Mouse (Mus musculus): ENCODE measurements around the gene Pip4k2c. TPM values are rescaled to one million over a fixed set of nuclear protein-coding genes. Genes with fewer than 3 reads are reported as not detected.

The Pip4k2c gene
- polyA plus RNA-seq, 1 experiment, result 16.2 TPM

GRCm38 (mm10) chr10:127225213-127225612 lies 13.8 kb upstream of the Pip4k2c start:
- Histone ChIP-seq H3K27me3 (ENCODE audit: control insufficient read depth, insufficient read depth, low read length) (no peaks in the 10 kb centered on the region), H3K4me1 (ENCODE audit: control insufficient read depth, insufficient read depth, low read length) (peaks cover 5% of the 10 kb centered on the region), H3K4me3 (ENCODE audit: control insufficient read depth, low read depth, low read length) (no peak overlapping the region), H3K36me3 (ENCODE audit: control insufficient read depth, insufficient read depth, low read length) (no peaks in the 10 kb centered on the region), H3K27ac (ENCODE audit: control insufficient read depth, insufficient read depth, low read depth, low read length) (no peak overlapping the region)
- TF ChIP-seq CTCF (IDR thresholded peaks at IDR 0.05; ENCODE audit: control insufficient read depth, insufficient read depth, insufficient replicate concordance, low read depth, low read length) (no peak), POLR2A (IDR thresholded peaks at IDR 0.05; ENCODE audit: control insufficient read depth, low read depth, low read length) (no peak)

GRCm38 (mm10) chr10:127218339-127218738 lies 7.0 kb upstream of the Pip4k2c start:
- Histone ChIP-seq H3K27ac (ENCODE audit: control insufficient read depth, insufficient read depth, low read depth, low read length) (no peak overlapping the region), H3K4me1 (ENCODE audit: control insufficient read depth, insufficient read depth, low read length) (no peaks in the 10 kb centered on the region), H3K4me3 (ENCODE audit: control insufficient read depth, low read depth, low read length) (no peak overlapping the region), H3K27me3 (ENCODE audit: control insufficient read depth, insufficient read depth, low read length) (no peaks in the 10 kb centered on the region), H3K36me3 (ENCODE audit: control insufficient read depth, insufficient read depth, low read length) (no peaks in the 10 kb centered on the region)
- no peak for TF ChIP-seq CTCF (IDR thresholded peaks at IDR 0.05; ENCODE audit: control insufficient read depth, insufficient read depth, insufficient replicate concordance, low read depth, low read length)
- no peak for TF ChIP-seq POLR2A (IDR thresholded peaks at IDR 0.05; ENCODE audit: control insufficient read depth, low read depth, low read length)

GRCm38 (mm10) chr10:127217177-127217576 lies 5.8 kb upstream of the Pip4k2c start:
- Histone ChIP-seq H3K27ac (ENCODE audit: control insufficient read depth, insufficient read depth, low read depth, low read length) (no peak overlapping the region), H3K36me3 (ENCODE audit: control insufficient read depth, insufficient read depth, low read length) (no peaks in the 10 kb centered on the region), H3K27me3 (ENCODE audit: control insufficient read depth, insufficient read depth, low read length) (no peaks in the 10 kb centered on the region), H3K4me3 (ENCODE audit: control insufficient read depth, low read depth, low read length) (no peak overlapping the region), H3K4me1 (ENCODE audit: control insufficient read depth, insufficient read depth, low read length) (no peaks in the 10 kb centered on the region)
- TF ChIP-seq CTCF (IDR thresholded peaks at IDR 0.05; ENCODE audit: control insufficient read depth, insufficient read depth, insufficient replicate concordance, low read depth, low read length), result no peak
- no peak for TF ChIP-seq POLR2A (IDR thresholded peaks at IDR 0.05; ENCODE audit: control insufficient read depth, low read depth, low read length)

GRCm38 (mm10) chr10:127216456-127216855 lies 5.1 kb upstream of the Pip4k2c start:
- TF ChIP-seq CTCF (IDR thresholded peaks at IDR 0.05; ENCODE audit: control insufficient read depth, insufficient read depth, insufficient replicate concordance, low read depth, low read length) (no peak), POLR2A (IDR thresholded peaks at IDR 0.05; ENCODE audit: control insufficient read depth, low read depth, low read length) (no peak)
- H3K36me3 ChIP-seq (ENCODE audit: control insufficient read depth, insufficient read depth, low read length), result no peaks in the 10 kb centered on the region
- no peaks in the 10 kb centered on the region; the same call in 1 of the 2 replicates for H3K4me1 ChIP-seq (ENCODE audit: control insufficient read depth, insufficient read depth, low read length)

GRCm38 (mm10) chr10:127214422-127214803 lies 3.0 kb upstream of the Pip4k2c start:
- TF ChIP-seq POLR2A (IDR thresholded peaks at IDR 0.05; ENCODE audit: control insufficient read depth, low read depth, low read length) (no peak), CTCF (IDR thresholded peaks at IDR 0.05; ENCODE audit: control insufficient read depth, insufficient read depth, insufficient replicate concordance, low read depth, low read length) (no peak)
- Histone ChIP-seq H3K27me3 (ENCODE audit: control insufficient read depth, insufficient read depth, low read length) (no peaks in the 10 kb centered on the region), H3K36me3 (ENCODE audit: control insufficient read depth, insufficient read depth, low read length) (no peaks in the 10 kb centered on the region), H3K4me1 (ENCODE audit: control insufficient read depth, insufficient read depth, low read length) (peaks cover 6% of the 10 kb centered on the region), H3K4me3 (ENCODE audit: control insufficient read depth, low read depth, low read length) (no peak overlapping the region), H3K27ac (ENCODE audit: control insufficient read depth, insufficient read depth, low read depth, low read length) (no peak overlapping the region)

More at GRCm38 (mm10) chr10:127216456-127216855, 5.1 kb upstream of the Pip4k2c start:
- Histone ChIP-seq H3K4me3 (ENCODE audit: control insufficient read depth, low read depth, low read length) (no peak overlapping the region), H3K27me3 (ENCODE audit: control insufficient read depth, insufficient read depth, low read length) (no peaks in the 10 kb centered on the region), H3K27ac (ENCODE audit: control insufficient read depth, insufficient read depth, low read depth, low read length) (no peak overlapping the region)

GRCm38 (mm10) chr10:127213704-127214421 lies 2.5 kb upstream of the Pip4k2c start:
- Histone ChIP-seq H3K27me3 (ENCODE audit: control insufficient read depth, insufficient read depth, low read length) (no peaks in the 10 kb centered on the region), H3K4me1 (ENCODE audit: control insufficient read depth, insufficient read depth, low read length) (peaks cover 6% of the 10 kb centered on the region), H3K4me3 (ENCODE audit: control insufficient read depth, low read depth, low read length) (no peak overlapping the region), H3K27ac (ENCODE audit: control insufficient read depth, insufficient read depth, low read depth, low read length) (no peak overlapping the region), H3K36me3 (ENCODE audit: control insufficient read depth, insufficient read depth, low read length) (no peaks in the 10 kb centered on the region)
- TF ChIP-seq CTCF (IDR thresholded peaks at IDR 0.05; ENCODE audit: control insufficient read depth, insufficient read depth, insufficient replicate concordance, low read depth, low read length) (no peak), POLR2A (IDR thresholded peaks at IDR 0.05; ENCODE audit: control insufficient read depth, low read depth, low read length) (no peak)

GRCm38 (mm10) chr10:127213272-127213671 lies 1.9 kb upstream of the Pip4k2c start:
- H3K27me3 ChIP-seq (ENCODE audit: control insufficient read depth, insufficient read depth, low read length), result no peaks in the 10 kb centered on the region

More at GRCm38 (mm10) chr10:127213272-127213671, 1.9 kb upstream of the Pip4k2c start:
- H3K4me3 ChIP-seq (ENCODE audit: control insufficient read depth, low read depth, low read length), result no peak overlapping the region
- H3K4me1 ChIP-seq (ENCODE audit: control insufficient read depth, insufficient read depth, low read length), result peaks cover 6% of the 10 kb centered on the region
- TF ChIP-seq POLR2A (IDR thresholded peaks at IDR 0.05; ENCODE audit: control insufficient read depth, low read depth, low read length) (no peak), CTCF (IDR thresholded peaks at IDR 0.05; ENCODE audit: control insufficient read depth, insufficient read depth, insufficient replicate concordance, low read depth, low read length) (no peak)
- H3K36me3 ChIP-seq (ENCODE audit: control insufficient read depth, insufficient read depth, low read length), result no peaks in the 10 kb centered on the region
- H3K27ac ChIP-seq (ENCODE audit: control insufficient read depth, insufficient read depth, low read depth, low read length), result no peak overlapping the region

Measured in testis, adult 2 months (tissue).